Mouse (Mus musculus): ENCODE measurements around the gene Tnfrsf26. TPM values are rescaled to one million over a fixed set of nuclear protein-coding genes. Genes with fewer than 3 reads are reported as not detected.
A peak's percentile ranks its signal among the peaks of the same experiment; 100 is the strongest.
"Not testable (repeated sequence)": the region's sequence is repeated elsewhere in the genome, so short reads cannot be mapped to it uniquely, and the experiment has no call there.

Gene Tnfrsf26
- 0.17 and 0.30 TPM in 2 replicates for polyA plus RNA-seq (2016; fragmentation: Nextera tagmentation; extraction: Ambion mirVana)

- no peak within 1 kb of the TSS for H3K27ac ChIP-seq (replicated peaks)
- no peaks in the 10 kb centered on the region for H3K4me1 ChIP-seq
- WGBS, result 98% methylated on average over 1 of the region's 1 CpGs
- H3K9me3 ChIP-seq, result peaks cover 4% of the 10 kb centered on the region; the same call in 1 of the 2 replicates
- H3K36me3 ChIP-seq (replicated peaks), result no peaks in the 10 kb centered on the region
- H3K27me3 ChIP-seq (replicated peaks; ENCODE audit: low read depth, poor library complexity, severe bottlenecking), result no peaks in the 10 kb centered on the region
- H3K4me3 ChIP-seq, result no peak within 1 kb of the TSS
- DNase-seq (ENCODE audit: low spot score), result no peak
Measured at GRCm38 (mm10) chr7:143628540-143628939, at the start of gene Tnfrsf26. Tnfrsf26 (minus strand) TSS chr7:143628722.

- Histone ChIP-seq H3K9me3 (no peaks in the 10 kb centered on the region), H3K36me3 (replicated peaks) (no peaks in the 10 kb centered on the region), H3K4me3 (no peak overlapping the region), H3K27me3 (replicated peaks; ENCODE audit: low read depth, poor library complexity, severe bottlenecking) (no peaks in the 10 kb centered on the region), H3K4me1 (no peaks in the 10 kb centered on the region; the same call in 1 of the 2 replicates), H3K27ac (replicated peaks) (no peak overlapping the region)
- DNase-seq (ENCODE audit: low spot score), result no peak
Measured at GRCm38 (mm10) chr7:143666427-143667311, 38.1 kb upstream of the Tnfrsf26 start.

- DNase-seq (ENCODE audit: low spot score), result no peak
- H3K36me3 ChIP-seq (replicated peaks), result no peaks in the 10 kb centered on the region
- WGBS, result 84% methylated on average over 2 of the region's 2 CpGs
- no peak overlapping the region for H3K4me3 ChIP-seq
- H3K4me1 ChIP-seq, result no peaks in the 10 kb centered on the region; the same call in 1 of the 2 replicates
- no peaks in the 10 kb centered on the region for H3K27me3 ChIP-seq (replicated peaks; ENCODE audit: low read depth, poor library complexity, severe bottlenecking)
- no peak overlapping the region for H3K27ac ChIP-seq (replicated peaks)
- no peaks in the 10 kb centered on the region for H3K9me3 ChIP-seq
Measured at GRCm38 (mm10) chr7:143663470-143663869, 34.9 kb upstream of the Tnfrsf26 start.

- no peaks in the 10 kb centered on the region; the same call in 1 of the 2 replicates for H3K4me1 ChIP-seq
- no peak for DNase-seq (ENCODE audit: low spot score)
- no peak overlapping the region for H3K4me3 ChIP-seq
- H3K36me3 ChIP-seq (replicated peaks), result no peaks in the 10 kb centered on the region
- no peak overlapping the region for H3K27ac ChIP-seq (replicated peaks)
- no peaks in the 10 kb centered on the region for H3K27me3 ChIP-seq (replicated peaks; ENCODE audit: low read depth, poor library complexity, severe bottlenecking)
- no peaks in the 10 kb centered on the region for H3K9me3 ChIP-seq
Measured at GRCm38 (mm10) chr7:143660797-143661196, 32.3 kb upstream of the Tnfrsf26 start.

GRCm38 (mm10) chr7:143649769-143650346 lies 21.3 kb upstream of the Tnfrsf26 start:
- H3K4me3 ChIP-seq, result peak overlapping the region; percentile 82
- not testable (repeated sequence) for DNase-seq (ENCODE audit: low spot score); H3K9me3 ChIP-seq; H3K36me3 ChIP-seq (replicated peaks); H3K4me1 ChIP-seq; H3K27ac ChIP-seq (replicated peaks); H3K27me3 ChIP-seq (replicated peaks; ENCODE audit: low read depth, poor library complexity, severe bottlenecking)
- WGBS, result 59% methylated on average over 10 of the region's 10 CpGs

- H3K27me3 ChIP-seq (replicated peaks; ENCODE audit: low read depth, poor library complexity, severe bottlenecking), result no peaks in the 10 kb centered on the region
- no peaks in the 10 kb centered on the region for H3K4me1 ChIP-seq
- 3% methylated on average over 39 of the region's 39 CpGs for WGBS
- H3K27ac ChIP-seq (replicated peaks), result peak within 1 kb of the TSS; percentile 83
- no peaks in the 10 kb centered on the region for H3K36me3 ChIP-seq (replicated peaks)
- peak; percentile 89 for DNase-seq (ENCODE audit: low spot score)
- H3K9me3 ChIP-seq, result peaks cover 9% of the 10 kb centered on the region; the same call in 1 of the 2 replicates
- peak within 1 kb of the TSS; percentile 82 for H3K4me3 ChIP-seq
Measured at GRCm38 (mm10) chr7:143649034-143649768, 20.7 kb upstream of the Tnfrsf26 start, which contains the start of gene Tnfrsf22. Tnfrsf22 (minus strand) TSS chr7:143649661.

- not testable (repeated sequence) for DNase-seq (ENCODE audit: low spot score); H3K27me3 ChIP-seq (replicated peaks; ENCODE audit: low read depth, poor library complexity, severe bottlenecking); H3K9me3 ChIP-seq; H3K36me3 ChIP-seq (replicated peaks); H3K27ac ChIP-seq (replicated peaks); H3K4me3 ChIP-seq; H3K4me1 ChIP-seq
- 89% methylated on average over 2 of the region's 2 CpGs for WGBS
Measured at GRCm38 (mm10) chr7:143643949-143644348, 15.4 kb upstream of the Tnfrsf26 start.

- no peak for DNase-seq (ENCODE audit: low spot score)
- Histone ChIP-seq H3K27ac (replicated peaks) (no peak overlapping the region), H3K4me3 (no peak overlapping the region), H3K36me3 (replicated peaks) (peaks cover 9% of the 10 kb centered on the region), H3K4me1 (no peaks in the 10 kb centered on the region), H3K9me3 (peaks cover 4% of the 10 kb centered on the region; the same call in 1 of the 2 replicates), H3K27me3 (replicated peaks; ENCODE audit: low read depth, poor library complexity, severe bottlenecking) (no peaks in the 10 kb centered on the region)
- 96% methylated on average over 1 of the region's 1 CpGs for WGBS
Measured at GRCm38 (mm10) chr7:143636674-143637073, 8.2 kb upstream of the Tnfrsf26 start.

GRCm38 (mm10) chr7:143631503-143631902 lies 3.0 kb upstream of the Tnfrsf26 start:
- DNase-seq (ENCODE audit: low spot score), result no peak
- 79% methylated on average over 2 of the region's 2 CpGs for WGBS

GRCm38 (mm10) chr7:143629501-143629900 lies 979 bp upstream of the Tnfrsf26 start:
- H3K36me3 ChIP-seq (replicated peaks), result no peaks in the 10 kb centered on the region
- no peak overlapping the region for H3K27ac ChIP-seq (replicated peaks)
- H3K9me3 ChIP-seq, result peaks cover 4% of the 10 kb centered on the region; the same call in 1 of the 2 replicates
- no peak overlapping the region for H3K4me3 ChIP-seq
- no peak for DNase-seq (ENCODE audit: low spot score)
- H3K27me3 ChIP-seq (replicated peaks; ENCODE audit: low read depth, poor library complexity, severe bottlenecking), result no peaks in the 10 kb centered on the region
- 72% methylated on average over 1 of the region's 1 CpGs for WGBS
- H3K4me1 ChIP-seq, result no peaks in the 10 kb centered on the region

More at GRCm38 (mm10) chr7:143631503-143631902, 3.0 kb upstream of the Tnfrsf26 start:
- H3K27ac ChIP-seq (replicated peaks), result no peak overlapping the region
- H3K4me1 ChIP-seq, result no peaks in the 10 kb centered on the region
- H3K4me3 ChIP-seq, result no peak overlapping the region
- H3K36me3 ChIP-seq (replicated peaks), result no peaks in the 10 kb centered on the region
- peaks cover 4% of the 10 kb centered on the region; the same call in 1 of the 2 replicates for H3K9me3 ChIP-seq
- no peaks in the 10 kb centered on the region for H3K27me3 ChIP-seq (replicated peaks; ENCODE audit: low read depth, poor library complexity, severe bottlenecking)

GRCm38 (mm10) chr7:143627555-143628286 lies 801 bp downstream of the Tnfrsf26 start:
- H3K4me3 ChIP-seq, result no peak overlapping the region
- no peaks in the 10 kb centered on the region for H3K4me1 ChIP-seq
- H3K36me3 ChIP-seq (replicated peaks), result no peaks in the 10 kb centered on the region
- H3K27ac ChIP-seq (replicated peaks), result no peak overlapping the region
- 68% methylated on average over 10 of the region's 10 CpGs for WGBS
- no peaks in the 10 kb centered on the region for H3K9me3 ChIP-seq
- DNase-seq (ENCODE audit: low spot score), result no peak
- H3K27me3 ChIP-seq (replicated peaks; ENCODE audit: low read depth, poor library complexity, severe bottlenecking), result no peaks in the 10 kb centered on the region

GRCm38 (mm10) chr7:143626178-143626577 lies 2.3 kb downstream of the Tnfrsf26 start:
- 63% methylated on average over 2 of the region's 2 CpGs for WGBS
- Histone ChIP-seq H3K27ac (replicated peaks) (no peak overlapping the region), H3K27me3 (replicated peaks; ENCODE audit: low read depth, poor library complexity, severe bottlenecking) (no peaks in the 10 kb centered on the region), H3K9me3 (no peaks in the 10 kb centered on the region), H3K4me1 (no peaks in the 10 kb centered on the region), H3K36me3 (replicated peaks) (no peaks in the 10 kb centered on the region), H3K4me3 (no peak overlapping the region)
- DNase-seq (ENCODE audit: low spot score), result no peak
